Comparison of ENCODE assay signal across 23 mouse cellular contexts in the genomic region with DNA sequence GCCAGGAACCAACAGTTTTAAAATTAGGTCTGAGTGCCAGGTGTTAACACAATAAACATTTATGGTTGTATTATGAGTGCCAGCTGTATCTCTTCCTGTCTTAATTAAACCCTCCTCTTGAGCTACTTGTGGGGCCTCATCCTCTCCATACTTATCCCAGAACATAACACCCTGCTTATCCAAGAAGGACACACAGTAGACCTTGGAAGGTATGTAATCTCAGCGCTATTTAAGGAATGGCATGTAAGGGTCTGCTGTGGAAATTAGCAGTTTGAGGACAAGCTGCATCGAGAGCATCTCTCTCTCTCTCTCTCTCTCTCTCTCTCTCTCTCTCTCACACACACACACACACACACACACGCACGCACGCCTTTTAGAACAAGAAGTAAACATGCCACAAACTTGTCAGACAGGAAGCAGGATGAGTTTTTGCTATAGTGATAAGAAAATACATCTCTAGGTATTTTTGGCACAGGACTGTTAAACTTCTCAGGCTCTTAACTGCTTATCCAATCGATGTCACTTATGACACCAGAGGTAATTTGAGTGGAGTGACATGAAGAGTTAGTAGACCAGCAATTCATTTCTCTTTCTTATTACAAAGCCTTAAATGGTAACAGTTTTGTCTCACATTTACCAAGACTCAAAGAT.
"Had no signal": no experiment of that assay in that cellular context is flagged by ENCODE, and none has a peak within 500 bp of the region (broad histone marks: within the 10 kb centered on the region; RNA-seq: fewer than 3 reads in every experiment).

No protein-coding gene starts in this region.

- H3K4me1 ChIP-seq: limb, embryonic 10.5 days; limb, embryonic 13.5 days; liver, embryonic 12.5 days; liver, embryonic 15.5 days had no signal

- DNase-seq: kidney, postnatal 25 days; layer of hippocampus, adult 9-11 months; liver; lung, adult 18-20 months; lung, postnatal 10 days; lung, postnatal 36 days; midbrain, embryonic 14.5 days; right cerebral cortex, adult 18-20 months; right cerebral cortex, postnatal 14 days; right cerebral cortex, postnatal 4 days; thymus, adult 2 months; thymus, postnatal 14 days; thymus, postnatal 4 days had no signal

- H3K27ac ChIP-seq: kidney, postnatal 0 days; layer of hippocampus, adult 2 months; limb, embryonic 10.5 days; limb, embryonic 13.5 days; liver, embryonic 12.5 days; liver, embryonic 15.5 days; lung, embryonic 15.5 days; stomach, postnatal 0 days had no signal

- H3K4me2 ChIP-seq: limb, embryonic 13.5 days; liver, embryonic 12.5 days; liver, embryonic 15.5 days; lung, embryonic 15.5 days; midbrain, embryonic 11.5 days had no signal

- H3K4me3 ChIP-seq: layer of hippocampus, adult 2 months; limb, embryonic 10.5 days; limb, embryonic 13.5 days; liver, embryonic 12.5 days; liver, embryonic 15.5 days; lung, embryonic 15.5 days; megakaryocyte, embryonic 14.5 days had no signal

- H3K9me3 ChIP-seq: limb, embryonic 10.5 days; limb, embryonic 13.5 days; liver, embryonic 12.5 days; liver, embryonic 15.5 days; lung, embryonic 15.5 days; megakaryocyte, embryonic 14.5 days had no signal

- H3K36me3 ChIP-seq: limb, embryonic 10.5 days; limb, embryonic 13.5 days; liver, embryonic 12.5 days; liver, embryonic 15.5 days; lung, embryonic 15.5 days had no signal

- ATAC-seq: liver, embryonic 12.5 days had no signal

- H3K9ac ChIP-seq: limb, embryonic 13.5 days; liver, embryonic 12.5 days; liver, embryonic 15.5 days; lung, embryonic 15.5 days had no signal

- H3K27me3 ChIP-seq: limb, embryonic 13.5 days; liver, embryonic 12.5 days; liver, embryonic 15.5 days; lung, embryonic 15.5 days; megakaryocyte, embryonic 14.5 days had no signal
